Mouse (Mus musculus) urinary bladder, postnatal 14 days (tissue): Measurements from ENCODE around the gene Tubb2a.

Experiments
- DNase-seq: peaks from one replicate; pipeline ENCODE4 v3.0.0; 2021; ENCODE audit warnings: low spot score

Gene Tubb2a

DNA sequence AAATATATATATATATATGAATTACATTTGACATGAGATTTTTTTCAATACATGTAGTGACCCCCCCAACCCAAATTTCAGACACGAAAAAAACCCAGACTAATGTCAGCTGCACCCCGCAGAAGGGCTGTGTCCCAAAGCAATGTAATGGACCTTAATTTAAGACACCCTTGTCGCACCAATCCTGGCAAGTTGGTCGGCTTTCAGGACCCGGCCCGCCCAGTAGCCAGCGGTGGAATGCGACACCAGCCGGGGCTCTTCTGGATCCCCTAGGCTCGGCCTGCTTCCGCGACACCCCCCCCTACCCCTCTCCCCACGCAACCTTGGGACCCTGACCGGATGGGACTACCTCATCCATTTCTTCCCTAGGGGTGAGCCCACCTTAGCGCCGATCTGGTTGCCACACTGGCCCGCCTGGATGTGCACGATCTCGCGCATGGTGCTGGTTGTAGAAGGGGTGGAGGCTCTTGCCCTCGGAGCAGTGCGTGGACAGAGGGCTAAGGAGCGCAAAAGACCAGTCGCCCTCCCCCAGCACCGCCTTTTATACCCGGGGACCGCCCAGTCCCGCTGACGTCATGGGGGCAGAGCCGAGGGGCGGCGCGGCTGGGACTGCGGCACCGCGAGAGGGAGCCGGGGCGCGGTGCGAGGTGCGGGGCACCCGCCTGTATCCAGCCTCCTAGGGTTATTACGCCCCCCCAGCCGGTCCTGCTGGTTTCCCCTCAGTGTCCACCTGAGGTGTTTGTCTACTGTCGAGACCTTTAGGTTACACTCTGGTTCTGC lies at the start of gene Tubb2a:
Gene Tubb2a (minus strand): TSS at position 516 of the 780 bp plus-strand sequence.
- DNase-seq, result peak; percentile 95

DNA sequence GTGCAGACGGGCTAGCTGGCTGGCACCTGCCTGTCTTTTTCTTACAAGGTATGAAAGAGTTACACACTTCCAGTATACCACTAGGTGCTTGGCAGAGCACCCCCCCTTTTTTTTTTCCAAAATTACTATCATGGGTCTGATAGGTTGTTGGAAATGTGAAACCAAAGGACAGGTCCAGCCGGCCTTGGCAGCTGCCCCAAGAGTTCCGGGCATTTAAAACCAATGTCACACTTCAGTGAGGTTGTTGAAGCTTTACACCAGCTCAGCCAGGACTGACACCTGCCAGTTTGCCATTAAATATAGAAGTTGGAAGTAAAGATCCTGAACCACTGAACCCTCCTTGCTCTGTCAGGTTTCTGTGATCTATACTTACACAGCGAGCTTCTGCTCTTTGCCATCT lies 47.9 kb upstream of the Tubb2a start:
- no peak for DNase-seq

DNA sequence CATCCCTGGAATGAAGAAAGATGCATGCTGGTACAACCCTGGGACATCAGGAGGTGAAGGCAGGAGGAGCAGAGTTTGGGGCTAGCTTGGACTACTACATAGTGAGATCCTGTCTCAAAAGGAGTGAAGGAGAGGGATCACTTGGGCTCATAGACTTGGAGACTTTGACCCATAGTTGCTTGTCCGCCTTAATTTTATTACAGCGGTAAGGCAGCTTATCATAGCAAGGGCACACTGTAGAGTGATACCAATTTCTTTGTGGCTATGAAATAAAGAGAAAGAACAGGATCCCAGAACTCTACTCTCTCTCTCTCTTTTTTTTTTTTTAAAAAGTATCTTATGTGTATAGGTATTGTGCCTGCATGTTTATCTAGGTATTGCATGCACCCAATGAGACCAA lies 42.7 kb upstream of the Tubb2a start:
- no peak for DNase-seq

DNA sequence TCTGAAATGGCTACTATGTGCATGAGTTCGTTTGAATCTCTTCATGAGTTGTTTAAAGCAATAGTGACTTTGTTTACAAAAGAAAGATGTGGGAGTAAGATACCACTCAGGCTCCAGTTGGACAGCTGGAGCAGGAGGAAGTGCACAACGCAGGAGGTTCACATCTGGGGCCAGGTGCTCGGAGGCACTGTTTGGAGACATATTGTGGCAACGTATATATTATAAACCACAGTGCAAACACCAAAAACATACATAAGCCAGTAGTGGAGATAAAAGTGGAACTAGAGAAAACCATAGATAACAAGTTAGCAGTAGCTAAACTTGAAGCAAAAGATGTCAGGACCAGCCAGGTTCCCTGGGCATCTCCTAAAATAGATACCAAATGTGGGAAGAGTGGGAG lies 41.6 kb upstream of the Tubb2a start:
- DNase-seq, result no peak

DNA sequence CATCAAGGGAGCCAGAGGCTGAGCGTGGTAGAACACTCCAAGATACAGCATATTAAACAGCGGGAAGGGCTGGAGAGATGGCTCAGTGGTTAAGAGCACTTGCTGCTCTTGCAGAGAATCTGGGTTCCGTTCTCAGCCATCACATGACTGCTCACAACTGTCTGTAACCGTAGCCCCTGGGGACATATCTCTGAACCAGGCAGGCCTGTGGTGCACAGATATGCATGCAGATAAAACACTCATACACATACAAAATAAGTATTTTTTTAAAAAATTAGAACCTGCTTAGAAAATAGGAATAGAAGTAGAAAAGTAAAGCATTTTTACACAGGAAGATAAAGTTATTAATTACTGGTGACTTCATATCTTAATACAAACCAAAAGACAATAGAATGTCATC lies 41.0 kb upstream of the Tubb2a start:
- no peak for DNase-seq

DNA sequence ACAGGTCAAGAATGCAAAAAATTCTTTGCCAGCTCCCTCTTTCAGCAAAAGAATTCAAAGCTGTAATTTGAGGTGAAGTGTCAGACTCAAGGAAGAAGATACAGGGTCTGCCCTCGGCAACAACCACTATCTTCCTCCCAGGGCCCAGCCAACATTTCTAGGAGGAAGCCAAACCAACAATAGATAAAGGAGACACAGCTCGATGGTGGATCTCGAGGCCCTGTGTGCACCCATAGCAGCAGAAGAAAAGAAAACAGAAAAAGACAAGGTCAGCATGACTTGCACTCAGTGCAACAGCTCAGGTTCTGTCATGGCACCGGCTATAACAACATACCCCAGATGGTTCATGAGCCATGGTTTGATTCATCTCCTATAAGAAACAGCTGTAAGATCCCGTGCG lies 38.7 kb upstream of the Tubb2a start:
- no peak for DNase-seq

DNA sequence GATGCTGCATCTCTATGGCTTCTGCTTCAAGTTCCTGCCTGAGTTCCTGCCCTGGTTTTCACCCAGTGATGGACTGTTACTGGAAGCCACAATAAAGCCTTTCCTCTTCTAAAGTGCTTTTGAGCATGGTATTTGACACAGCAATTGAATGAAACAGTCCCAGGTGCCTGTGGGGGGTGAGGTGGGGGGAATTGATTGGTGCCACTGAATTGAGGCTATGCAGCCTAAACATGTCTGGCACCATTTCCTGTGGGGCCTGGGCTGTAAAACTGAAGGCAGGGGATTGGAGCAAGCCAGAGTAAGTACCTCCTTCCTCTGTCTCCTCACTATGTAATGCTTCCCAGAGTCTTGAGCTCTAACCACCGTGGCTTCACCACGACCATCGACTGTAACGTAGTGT lies 36.8 kb upstream of the Tubb2a start:
- DNase-seq, result no peak

DNA sequence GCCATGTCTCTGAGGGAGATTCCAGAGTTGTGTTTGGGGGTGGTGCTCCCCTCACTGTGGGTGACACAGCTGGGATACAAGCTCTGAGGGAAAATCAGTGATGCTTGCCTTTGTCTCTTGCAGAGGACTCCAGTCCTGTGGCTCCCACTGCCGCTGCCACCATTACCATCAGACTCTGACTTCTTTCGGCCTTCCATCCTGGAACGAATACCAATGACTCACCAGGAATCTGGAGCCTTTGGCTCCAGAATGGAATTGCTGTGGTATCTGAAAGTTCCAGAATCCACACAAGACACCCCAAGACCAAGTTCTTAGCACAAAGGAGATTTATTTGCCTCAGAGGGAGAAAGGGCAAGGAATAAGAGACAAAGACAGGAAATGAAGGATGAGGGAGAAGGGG lies 35.3 kb upstream of the Tubb2a start:
- no peak for DNase-seq

DNA sequence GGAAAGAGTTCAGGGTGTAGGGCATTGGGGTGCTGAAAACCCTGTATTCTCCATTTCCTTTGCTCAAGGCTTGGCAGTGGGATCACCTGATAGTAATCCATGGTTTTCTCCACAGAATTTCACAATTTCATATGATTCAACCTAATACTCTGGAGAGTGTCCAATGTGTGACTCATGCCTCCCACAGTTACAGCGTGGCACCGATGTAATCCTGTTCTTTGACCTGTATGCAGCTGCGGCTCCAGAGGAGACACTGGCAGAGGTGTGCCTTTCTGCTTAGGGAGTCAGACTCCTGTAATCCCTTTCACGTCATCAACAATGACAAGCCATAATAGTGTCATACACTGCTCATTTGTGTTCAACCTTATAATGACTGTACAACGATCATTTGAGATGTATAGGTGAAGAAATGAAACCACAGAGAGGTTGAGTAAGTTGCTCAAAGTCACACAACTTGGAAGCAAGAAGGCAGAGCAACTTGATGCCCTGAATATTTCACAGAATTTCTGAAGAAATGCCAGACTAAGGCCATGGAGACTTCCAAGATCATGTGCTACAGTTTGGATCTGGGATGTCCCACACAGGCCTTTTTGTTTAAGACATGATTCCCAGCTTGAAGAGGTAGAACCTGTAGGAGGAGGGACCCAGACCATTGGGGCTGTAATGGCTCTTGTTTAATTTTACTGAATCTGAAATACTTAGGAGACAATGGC lies 34.7 kb upstream of the Tubb2a start:
- DNase-seq, result peak; percentile 62

DNA sequence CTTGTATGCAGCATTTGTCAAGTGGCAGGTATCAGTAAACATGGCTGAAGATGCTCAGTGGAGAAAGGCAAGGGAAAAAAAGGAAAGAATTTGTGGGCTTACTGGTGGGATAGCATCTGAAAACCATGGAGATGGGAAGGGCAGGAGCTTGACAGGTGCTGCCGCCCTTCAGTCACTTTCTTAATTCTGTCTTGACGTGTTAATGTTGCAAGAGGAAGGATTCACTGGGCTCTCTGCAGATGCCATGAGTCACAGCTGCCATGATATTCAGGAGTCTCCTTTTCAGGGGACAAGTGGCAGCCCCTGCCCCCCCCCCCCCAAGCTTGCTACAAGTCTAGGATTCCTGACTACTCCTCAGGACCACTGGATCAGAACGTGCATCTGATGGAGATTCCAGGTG lies 34.1 kb upstream of the Tubb2a start:
- DNase-seq, result no peak

DNA sequence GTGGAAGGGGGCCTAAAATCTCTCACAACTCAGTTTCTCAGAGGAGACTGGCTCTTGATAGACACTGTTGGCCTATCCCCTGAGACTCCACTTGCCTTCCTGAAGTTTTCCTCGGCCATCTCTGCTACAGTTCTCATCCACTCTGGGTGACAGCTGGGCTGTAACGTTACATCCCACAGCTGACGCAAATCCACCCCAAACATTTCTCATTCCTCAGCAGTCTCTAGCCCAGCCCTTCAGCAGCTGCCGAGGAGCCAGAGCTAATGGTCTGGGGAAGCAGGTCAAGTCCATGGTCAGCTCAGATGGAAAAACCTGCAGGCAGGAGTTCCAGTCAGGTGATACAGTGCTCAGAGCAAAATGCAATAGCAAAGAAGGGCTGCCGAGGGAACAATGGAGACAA lies 33.2 kb upstream of the Tubb2a start:
- no peak for DNase-seq

DNA sequence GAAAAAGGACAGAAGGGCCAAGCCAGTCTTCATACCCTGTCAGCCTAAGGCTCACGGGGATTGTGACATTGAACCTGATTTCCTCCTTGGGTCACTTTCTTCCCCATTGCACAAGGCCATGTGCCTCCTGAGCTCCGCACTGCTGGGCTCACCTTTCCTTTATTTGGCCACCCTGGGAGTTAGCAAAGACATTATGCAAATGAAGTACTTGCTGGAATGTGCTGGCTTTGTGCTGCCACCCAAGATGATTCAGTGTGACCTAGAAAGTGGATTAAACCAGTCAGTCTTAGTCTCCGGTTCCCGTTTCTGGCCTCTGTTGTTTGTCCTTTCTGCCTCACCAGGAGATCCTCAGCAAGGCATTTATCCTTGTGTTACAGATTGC lies 31.9 kb upstream of the Tubb2a start:
- DNase-seq, result no peak

DNA sequence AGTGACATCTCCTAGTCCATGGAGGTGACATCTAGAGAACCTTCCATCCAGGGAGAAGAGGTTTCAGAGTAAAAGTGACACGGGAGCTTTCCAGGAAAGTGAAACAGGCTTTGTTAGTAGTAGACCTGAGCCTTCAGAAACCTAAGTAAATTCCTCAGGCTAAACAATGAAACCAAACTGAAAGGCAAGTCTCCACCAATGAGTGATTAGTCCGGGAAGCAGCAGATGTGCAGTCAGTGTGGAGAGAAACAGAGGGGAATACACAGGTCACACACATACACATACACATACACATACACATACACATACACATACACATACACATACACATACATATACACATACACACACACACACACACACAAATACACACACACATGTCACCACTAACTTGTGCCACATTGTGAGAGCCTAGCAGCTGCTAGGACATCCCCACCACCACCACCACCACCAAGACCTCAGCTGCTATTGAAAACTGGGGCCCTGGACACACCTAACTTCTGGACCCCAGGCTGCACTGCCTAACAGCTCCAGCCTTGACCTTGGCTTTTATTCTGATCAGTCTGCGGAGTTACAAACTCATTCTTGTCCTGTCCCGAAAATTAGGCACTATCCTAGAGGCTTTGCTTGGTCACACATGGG lies 31.3 kb upstream of the Tubb2a start:
- DNase-seq, result no peak

DNA sequence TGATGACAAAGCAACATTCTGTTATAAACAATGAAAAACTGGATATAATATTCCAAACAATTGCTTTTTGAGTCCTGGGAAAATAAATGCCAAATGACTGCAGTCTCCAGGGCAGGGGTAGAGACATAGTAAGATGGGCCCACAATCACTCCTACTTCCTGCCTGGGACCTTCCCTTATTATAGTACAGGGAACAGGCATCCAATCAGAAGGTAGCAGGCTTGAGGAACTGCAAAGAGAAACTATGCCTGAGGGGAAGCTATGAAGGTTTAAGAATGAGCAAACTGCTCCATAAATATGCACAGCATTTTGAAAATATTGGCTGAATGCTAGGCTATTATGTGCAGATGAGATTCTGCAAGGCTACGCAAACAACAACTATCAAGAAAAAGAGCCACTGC lies 29.2 kb upstream of the Tubb2a start:
- DNase-seq, result no peak

DNA sequence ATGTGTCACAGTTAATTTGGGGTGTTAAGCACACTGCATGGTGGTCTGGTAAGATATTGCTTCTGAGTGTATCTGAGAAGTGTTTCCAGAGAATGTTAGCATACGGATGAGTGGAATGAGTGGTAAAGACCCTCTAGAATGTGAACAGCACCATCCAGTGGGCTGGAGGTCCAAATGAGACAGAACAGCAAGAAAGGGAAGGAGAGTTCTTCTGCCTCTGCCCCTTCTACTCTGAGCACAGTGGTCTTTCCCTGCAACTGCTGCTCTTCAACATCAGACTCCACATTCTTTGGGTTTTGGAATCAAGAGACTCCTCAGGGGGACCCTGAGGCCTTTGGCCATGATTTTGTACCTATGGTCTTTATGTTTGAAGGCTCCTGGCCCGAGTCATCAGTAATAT lies 28.4 kb upstream of the Tubb2a start:
- no peak for DNase-seq

DNA sequence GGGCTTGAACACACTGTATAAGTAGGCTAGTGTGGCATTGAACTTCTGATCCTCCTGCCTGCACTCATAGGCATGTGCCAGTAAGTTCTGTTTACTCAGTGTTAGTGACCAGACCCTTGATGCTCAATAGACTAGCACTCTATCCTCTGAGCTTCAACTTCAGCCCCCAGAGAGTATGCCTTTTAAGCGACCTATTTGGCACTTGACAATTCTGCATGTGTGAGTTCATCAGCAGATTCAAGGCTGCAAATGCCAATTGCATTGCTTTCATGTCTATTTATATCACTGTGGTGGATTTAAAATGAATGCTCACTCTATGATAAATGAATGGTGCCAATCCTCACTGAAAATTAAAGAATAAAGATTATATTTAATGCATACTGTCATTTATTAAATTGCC lies 27.6 kb upstream of the Tubb2a start:
- no peak for DNase-seq

DNA sequence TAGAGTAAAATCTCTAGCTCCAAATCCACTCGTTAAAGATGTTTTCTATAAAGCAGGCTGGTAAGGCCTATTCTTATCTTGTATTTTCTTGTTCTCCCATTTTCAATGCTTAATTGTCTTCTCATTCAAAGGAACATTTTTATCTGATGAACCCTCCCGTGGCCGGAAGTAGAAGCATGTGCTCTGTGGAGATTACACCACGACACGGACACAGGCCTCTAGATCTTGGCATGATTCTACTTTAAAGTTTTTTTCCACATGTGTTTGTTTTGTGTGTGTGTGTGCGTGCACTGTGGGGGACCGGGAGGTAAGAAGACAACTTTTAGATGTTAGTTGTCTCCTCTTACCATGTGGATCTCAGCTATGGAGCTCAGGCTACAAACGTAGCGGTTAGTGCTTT lies 24.1 kb upstream of the Tubb2a start:
- no peak for DNase-seq

DNA sequence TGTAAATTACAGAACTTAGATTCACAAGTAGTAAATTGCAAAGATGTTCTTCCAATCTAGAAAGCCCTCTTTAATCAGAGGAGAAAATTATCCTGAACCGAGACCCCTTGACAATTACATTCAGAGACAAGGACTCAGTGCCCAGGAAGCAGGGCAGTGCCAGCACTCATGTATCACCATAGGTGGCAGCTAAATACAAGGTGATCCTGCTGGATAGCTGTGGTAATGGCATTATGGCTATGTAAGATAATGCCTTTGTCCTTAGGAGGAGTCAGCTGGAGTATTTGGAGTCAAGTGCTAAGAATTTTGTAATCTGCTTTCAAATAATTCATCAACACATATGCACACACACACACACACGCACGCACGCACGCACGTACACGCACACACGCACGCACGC lies 23.4 kb upstream of the Tubb2a start:
- DNase-seq, result no peak

DNA sequence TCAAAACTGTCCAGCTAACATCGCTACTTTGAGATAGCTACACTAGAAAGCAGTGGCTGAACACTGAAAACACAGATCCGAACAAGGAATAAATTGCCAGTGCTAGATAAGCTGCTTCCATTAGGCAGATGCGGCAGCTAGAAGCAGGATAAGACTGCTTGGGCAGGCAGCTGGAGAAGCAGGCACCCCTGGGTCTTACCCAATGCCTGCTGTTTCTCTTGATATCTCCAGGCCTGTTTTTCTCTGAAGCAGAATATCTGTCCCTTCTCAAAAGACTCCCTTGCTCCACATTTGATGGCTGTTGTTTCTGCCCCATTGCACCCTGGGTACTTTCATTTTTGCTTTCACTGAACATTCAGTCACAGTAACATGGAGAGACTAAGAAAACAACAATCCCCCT lies 22.9 kb upstream of the Tubb2a start:
- DNase-seq, result no peak

DNA sequence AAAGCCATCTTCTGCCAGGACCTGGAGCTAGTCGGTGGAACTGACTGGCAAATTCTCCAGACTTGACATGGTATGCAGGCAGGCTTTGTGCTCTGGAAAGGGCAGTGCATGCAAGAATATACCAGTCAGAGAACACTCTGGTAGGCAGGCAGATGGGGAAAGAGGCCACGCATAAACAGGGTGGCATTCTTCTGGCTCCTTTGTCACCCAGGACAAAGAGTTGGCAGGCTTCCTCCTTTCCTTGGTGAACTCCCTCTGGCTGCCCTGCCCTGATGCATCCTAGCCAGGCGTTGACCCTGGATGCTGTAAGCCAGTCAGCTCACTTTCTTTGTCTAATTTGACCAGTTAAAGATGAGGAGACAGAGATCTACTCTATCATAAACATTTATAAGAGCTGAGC lies 19.3 kb upstream of the Tubb2a start:
- no peak for DNase-seq

DNA sequence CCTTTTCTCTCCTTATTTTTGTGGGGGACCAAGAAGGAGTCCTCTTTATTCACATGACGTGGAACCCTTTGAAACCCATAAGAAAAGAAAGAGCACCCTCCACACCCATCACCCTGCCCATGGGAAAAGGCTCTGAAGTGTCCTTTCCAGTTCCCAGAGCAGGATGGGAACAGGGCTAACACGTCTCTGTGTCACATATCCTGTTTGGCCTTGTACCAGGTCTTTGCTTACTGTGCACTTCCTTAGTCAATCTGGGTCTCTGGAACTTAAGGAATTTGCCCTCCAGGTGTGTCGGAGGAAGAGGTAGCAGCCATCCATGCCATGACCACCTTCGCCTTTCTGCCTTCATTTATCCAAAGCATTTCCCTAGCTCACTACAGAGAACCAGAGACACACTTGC lies 18.6 kb upstream of the Tubb2a start:
- DNase-seq, result no peak

DNA sequence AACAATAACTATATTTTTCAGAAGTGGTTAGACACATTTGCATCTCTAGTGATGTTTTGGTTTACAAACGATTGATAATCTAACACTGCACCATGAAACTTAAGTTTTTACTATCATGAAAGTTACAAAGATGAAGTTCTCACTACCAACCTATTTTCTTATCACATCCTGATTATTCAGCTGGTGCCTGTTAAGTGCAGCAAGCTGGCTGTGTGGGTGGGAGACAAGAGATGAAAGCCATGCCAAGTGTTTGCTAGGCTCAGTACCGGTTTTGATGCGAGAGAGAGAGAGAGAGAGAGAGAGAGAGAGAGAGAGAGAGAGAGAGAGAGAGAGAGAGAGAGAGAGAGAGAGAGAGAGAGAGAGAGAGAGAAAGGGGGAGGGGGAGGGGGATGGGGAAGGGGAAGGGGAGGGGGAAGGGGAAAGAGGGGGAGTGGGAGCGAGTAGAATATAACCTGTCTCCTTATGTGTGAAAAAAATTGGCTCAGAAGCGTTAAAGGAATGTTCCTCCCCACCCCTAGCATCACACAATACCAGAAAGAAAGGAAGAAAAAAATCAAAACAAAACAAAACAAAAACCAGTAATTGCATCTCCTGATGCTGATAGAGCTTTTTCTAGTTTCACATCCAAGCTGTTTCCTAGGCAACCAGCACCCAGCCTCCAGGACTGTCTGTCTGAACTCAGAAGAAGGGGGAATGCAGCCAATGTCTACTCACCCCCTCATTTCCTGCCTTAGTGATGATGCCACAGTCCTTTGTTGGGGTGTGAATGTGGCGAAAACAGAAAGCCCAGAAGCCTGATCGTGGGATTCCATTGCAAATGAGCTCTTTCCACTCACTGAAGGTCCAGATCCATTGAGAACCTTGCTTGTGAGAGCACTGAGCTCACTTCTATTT lies 18.0 kb upstream of the Tubb2a start:
- no peak for DNase-seq
